Mouse (Mus musculus) CD8-positive naive resting alpha-beta T cell, adult 2 months (primary cell): ENCODE measurements at regions not wholly inside any gene's neighbourhood (a gene's known extent, or its start where the extent isn't known, plus 50 kb on each side); places are given as distances from the start of the nearest gene placed in this dataset.
"Not testable (repeated sequence)": the region's sequence is repeated elsewhere in the genome, so short reads cannot be mapped to it uniquely, and the experiment has no call there.

Experiments used
- DNase-seq, 2 experiments: peaks; one replicate each; pipeline ENCODE4 v3.0.0; 2022; ENCODE audit warnings: low read depth in 2 of 2, low spot score in 2 of 2

GRCm38 (mm10) chr13:4858341-4858740, 249.4 kb upstream of the Akr1e1 start:
- DNase-seq = no peak

- DNase-seq = not testable (repeated sequence)
Observed at GRCm38 (mm10) chr13:4839481-4839880, 230.5 kb upstream of the Akr1e1 start.

GRCm38 (mm10) chr13:4826756-4827155, 217.8 kb upstream of the Akr1e1 start:
- no peak for DNase-seq

GRCm38 (mm10) chr13:4825749-4826148, 216.8 kb upstream of the Akr1e1 start:
- not testable (repeated sequence) for DNase-seq

DNA sequence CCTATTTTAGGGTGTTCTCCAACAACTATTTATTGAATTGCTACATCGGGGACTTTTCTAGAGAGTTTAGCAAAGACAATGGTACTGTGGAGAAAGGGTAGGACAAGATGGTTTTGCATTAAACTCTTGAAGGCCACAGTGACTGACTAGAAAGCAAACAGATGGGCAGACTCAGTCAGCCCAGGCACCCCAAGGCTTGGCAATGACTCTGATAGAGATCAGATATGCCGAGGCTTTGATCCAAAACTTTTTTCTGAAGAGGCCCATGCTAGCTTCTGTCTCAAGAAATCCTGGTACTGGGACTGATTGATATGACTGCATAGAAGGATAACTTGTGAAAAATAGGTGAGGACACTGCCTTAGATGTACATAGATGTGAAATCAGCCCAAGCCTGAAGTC, 197.9 kb upstream of the Akr1e1 start:
- DNase-seq = no peak

DNA sequence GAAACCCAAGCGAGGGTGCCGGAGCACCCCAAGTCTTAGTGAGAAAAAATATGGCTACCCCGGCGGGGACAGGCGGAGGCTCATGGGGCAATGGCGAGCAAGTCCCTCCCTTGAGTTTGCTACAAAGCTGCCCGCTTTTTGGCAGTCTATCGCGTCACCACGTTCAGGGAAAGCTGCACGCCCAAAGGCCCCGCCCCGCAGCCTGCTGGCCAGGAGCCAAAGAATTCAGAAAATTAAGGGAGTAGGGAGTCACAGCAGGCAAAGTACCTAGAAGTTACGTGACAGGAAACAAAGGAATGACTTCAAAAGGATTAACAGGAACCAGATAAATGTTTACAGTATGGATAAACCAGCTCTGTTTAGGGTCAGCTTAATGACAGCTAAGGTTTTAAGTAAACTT, 191.7 kb upstream of the Akr1e1 start:
- no peak for DNase-seq

GRCm38 (mm10) chr13:4791139-4791538, 182.2 kb upstream of the Akr1e1 start:
- DNase-seq = no peak

DNA sequence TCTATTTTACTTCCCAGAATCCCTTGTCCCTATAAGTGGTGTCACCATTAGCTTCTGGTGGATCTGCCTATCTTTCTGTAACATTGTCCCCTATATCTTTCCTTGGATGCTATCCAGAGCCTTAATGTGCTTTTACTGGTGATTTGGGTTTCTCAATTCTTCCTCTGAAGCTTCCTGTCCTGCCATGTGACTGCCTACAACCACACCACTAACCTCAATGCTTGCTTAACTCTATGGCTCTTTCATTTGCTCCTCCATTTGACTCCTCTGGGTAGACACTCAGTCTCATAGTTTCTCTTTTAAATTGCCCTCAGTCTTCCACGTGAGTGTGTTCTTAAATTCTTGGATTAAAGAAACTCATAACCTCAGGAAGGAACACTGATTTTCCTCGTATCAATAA, 181.4 kb upstream of the Akr1e1 start:
- no peak for DNase-seq

- DNase-seq = no peak
Observed at GRCm38 (mm10) chr13:4783290-4783689, 174.3 kb upstream of the Akr1e1 start.

DNA sequence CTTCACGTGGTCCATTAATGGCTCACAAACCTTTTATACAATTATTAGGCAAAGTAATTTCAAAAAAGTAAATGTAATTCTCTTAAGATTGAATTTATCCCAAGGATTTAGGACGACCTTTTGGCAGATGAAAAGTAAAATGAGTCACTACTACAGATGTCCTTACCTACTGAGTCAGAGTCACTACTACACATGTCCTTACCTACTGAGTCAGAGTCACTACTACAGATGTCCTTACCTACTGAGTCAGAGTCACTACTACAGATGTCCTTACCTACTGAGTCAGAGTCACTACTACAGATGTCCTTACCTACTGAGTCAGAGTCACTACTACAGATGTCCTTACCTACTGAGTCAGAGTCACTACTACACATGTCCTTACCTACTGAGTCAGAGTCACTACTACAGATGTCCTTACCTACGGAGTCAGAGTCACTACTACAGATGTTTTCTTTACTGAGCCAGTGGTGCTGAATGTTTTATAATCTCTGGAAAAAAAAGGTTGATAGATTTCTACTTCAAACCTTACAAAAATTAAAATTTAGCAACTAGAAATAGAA, 169.4 kb upstream of the Akr1e1 start:
- DNase-seq = not testable (repeated sequence)

DNA sequence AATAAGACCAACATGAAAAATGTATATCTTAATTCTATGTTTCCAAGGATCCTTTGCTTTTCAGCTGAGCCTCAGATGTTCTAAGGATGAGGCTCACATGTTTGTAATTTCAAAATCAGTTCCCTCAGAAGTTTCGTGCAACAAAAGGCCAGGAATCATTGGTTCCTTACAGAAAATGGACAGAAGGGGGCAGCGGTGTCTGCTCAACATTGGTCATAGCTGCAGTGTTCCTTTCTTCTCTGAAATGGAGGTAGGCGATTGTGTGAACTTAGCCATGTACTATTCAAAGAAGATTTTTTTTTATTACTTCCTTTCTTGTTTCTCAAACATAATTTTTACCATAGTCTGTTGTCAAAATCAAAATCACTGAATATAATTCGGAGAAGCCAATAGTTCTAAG, 167.9 kb upstream of the Akr1e1 start:
- DNase-seq = no peak

GRCm38 (mm10) chr13:4772324-4772723, 163.3 kb upstream of the Akr1e1 start:
- DNase-seq = no peak

- DNase-seq = no peak
Observed at GRCm38 (mm10) chr13:4771120-4772075, 162.4 kb upstream of the Akr1e1 start.

DNA sequence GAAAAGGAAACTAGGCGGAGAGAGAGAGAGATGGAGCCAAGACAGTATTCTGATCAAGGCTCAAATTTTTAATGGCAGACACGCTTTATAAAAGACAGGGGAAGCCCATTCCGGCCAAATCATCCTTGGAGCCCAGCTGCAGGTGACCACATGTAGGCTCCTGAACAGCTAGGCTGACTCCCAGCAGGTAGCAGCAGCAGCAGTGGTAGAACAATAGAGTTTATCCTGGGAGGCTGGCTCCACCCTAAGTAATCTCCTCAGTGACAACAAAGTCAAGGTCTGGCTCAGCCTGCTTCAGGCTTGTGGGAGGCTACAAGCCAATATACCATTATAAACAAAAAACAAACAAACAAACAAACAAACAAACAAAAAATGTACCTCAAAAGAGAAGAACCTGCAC, 151.0 kb upstream of the Akr1e1 start:
- DNase-seq = no peak

DNA sequence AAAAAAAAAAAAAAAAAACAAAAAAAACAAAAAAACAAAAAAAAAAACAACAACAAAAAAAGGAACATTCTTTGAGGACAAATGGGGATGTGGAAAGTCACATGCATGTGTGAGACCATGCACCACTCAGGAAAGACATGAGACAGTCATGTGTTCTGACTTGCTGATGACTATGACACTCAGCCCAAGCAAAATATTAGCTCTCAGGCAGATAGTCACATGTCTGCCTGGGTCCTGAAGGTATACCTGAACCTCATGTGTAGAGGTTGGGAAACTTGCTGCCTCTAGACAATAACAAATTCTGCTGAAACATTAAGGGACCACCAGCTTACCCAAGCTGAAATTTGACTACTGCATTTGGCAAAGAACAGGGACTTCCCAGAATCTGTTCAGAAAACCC, 147.6 kb upstream of the Akr1e1 start:
- DNase-seq = no peak

DNA sequence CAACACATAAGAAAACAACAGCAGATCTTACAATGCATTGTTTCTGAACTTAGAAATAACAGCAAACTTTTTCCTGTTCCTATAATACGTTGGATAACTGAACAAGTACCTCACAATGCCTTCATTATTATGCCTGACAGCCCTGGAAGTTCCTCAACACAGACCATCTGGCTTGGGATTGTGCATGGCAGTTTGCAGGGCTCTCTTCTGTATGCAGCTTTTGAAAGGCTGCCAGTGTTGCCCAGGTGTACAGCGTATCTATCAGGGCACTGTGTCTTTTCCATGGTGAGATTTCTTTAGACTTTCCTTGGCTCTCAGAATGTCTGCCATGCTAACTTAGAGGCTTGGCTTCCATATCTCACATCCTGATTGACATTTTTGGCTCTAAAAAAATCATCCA, 134.0 kb upstream of the Akr1e1 start:
- DNase-seq = no peak

GRCm38 (mm10) chr13:4716299-4716698, 107.3 kb upstream of the Akr1e1 start:
- DNase-seq = not testable (repeated sequence)

GRCm38 (mm10) chr13:4714724-4715123, 105.8 kb upstream of the Akr1e1 start:
- DNase-seq = no peak

DNA sequence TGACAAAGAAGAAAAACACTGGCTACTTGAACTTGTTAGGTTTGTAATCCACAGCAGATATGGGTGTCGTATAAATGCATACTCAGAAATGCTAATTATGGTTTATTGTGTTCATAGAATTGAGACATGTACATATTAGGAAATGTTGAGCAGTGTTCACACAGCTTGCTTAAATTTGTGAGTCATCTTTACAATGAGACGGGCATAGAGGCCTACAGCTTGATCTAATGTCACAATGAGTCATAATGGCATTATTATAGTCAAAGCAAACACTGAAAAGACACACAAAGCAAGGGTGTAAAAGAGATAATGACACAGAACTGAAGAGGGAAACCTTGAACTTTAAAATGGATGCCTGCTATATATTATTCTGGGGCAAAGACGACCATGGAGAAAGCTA, 103.7 kb upstream of the Akr1e1 start:
- DNase-seq = no peak

- not testable (repeated sequence) for DNase-seq
Observed at GRCm38 (mm10) chr13:4699591-4699990, 90.6 kb upstream of the Akr1e1 start.

DNA sequence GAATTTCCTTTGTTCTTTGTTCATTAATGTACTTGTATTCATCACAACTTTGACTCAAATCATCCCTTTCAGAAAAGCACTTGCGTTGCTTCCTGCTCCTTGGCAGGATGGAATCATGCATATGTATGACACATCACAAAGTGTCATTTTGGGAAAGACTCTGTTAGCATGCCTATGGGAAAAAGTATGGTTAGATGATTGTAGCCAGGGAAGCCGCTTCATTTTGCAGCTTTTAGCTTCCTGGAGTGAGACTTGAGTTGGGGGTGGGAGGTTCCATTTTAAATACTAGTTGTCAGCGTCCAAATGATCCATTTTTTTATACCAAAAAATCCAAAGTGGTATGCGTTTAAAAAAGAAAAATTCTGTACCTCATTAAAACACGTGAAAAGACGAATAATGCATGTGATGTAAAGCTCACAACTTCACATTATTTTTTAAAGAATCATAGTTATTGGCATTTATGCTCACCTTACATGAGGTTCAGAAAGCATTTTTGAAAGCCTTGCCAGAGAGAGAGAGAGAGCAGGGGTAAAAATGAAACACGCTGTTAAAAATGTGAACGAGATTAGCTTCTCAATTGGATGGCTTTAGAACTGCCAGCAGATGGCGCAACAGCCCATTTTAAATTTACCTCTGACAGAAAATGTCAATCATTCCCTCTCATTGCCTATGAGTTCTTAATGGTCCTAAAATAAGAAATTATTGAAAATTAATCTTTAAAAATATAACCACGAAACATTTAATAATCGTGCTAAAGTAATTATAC, 57.6 kb upstream of the Akr1e1 start:
- peak in 1 of 2 experiments; percentile 1 for DNase-seq

DNA sequence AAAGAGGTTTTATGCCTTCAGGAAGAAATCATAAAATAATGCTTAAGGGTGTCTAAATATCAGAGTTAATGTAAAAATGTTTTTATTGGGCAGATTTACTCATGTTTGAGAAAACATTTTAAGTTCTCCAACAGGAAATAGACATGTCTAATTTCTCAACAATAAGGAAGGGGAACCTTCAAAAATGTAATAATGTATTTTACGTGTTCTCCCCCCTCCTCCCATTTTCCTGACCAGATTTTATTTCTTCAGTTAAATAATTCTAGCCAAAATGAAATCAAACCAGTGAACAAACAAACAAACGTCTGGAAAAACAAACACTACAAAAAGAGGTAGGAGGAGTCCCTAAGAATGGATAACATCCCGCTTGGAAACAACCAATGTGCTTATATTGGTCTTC, 54.4 kb upstream of the Akr1e1 start:
- no peak for DNase-seq
